Mouse (Mus musculus): ENCODE results near the gene Btbd2.

Btbd2 gene

DNA sequence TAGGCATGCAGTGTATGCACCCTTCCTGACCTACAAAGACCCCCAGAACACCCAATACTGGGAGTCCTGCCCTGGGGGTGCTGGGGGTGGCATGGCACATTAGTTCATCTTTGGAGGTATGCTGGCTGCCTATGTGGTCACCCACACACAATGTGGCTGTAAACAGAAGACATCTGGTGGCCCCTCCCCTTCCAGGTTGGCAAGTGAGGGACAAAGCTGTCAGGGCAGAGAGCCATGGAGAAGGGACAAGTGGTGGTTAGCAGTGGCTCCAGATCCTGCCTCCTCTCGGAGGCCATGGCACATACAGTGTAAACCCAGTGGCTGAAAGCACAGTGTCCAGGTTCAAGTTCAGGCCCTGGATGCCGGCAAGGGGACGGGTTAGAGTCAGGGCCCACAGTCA, 29.7 kb upstream of the Btbd2 start:
- DNase-seq, result no peak

DNA sequence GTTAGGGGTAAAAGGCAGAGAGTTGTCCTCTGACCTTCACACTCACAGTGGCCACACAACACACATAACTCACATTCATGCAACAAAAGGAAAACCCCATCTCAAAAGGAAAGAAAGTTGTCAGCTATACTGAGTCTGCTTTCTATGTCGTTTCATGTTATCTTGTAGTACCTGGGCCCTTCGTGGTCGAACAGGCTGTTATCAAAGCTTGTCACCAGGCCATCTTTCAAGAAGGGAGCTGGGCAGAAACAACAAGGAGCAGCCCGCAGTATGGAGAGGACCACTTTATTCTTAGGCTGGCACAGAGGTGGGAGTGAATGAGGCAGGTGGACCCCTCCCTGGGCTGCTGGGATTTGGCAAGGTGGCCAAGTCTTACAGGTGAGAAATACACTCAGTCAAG, 28.1 kb upstream of the Btbd2 start:
- DNase-seq, result no peak

DNA sequence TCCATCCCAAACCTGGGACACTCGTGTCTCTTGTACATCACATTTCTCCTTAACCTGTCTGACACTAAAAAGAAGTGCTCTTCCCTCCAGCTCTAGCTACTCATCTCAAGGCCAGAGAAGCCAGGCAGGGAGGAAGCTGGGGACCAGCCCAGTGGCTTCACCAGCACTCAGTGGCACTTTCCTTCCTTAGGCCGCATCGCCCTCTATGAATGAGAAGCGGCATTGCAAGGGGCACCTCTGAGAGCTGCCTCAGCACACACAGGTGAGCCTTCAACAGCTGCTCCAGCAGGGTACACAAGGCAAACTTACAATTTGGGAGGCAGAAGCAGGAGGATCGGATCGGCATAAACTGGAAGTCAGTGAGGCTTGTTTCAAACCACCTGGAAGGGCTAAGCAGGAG, 27.3 kb upstream of the Btbd2 start:
- DNase-seq, result peak; percentile 85

DNA sequence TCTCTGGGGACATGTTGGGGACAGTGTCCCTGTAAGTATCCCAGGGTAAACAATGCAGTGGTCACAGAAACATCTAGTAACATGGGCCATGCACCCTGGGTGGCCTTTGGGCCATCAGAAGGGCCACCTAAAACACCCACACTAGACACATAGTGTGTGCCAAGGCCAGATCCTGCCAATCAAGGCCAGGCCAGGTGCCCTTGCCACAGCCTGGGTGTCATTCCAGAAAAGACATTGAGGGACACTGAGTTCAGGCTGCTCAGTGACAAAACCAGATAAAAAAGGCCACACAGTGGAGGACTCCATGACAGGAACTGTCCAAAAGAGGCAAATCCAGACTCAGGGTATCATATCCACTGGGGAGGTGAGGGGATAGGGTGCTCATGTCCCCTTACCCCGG, 26.8 kb upstream of the Btbd2 start:
- no peak for DNase-seq

DNA sequence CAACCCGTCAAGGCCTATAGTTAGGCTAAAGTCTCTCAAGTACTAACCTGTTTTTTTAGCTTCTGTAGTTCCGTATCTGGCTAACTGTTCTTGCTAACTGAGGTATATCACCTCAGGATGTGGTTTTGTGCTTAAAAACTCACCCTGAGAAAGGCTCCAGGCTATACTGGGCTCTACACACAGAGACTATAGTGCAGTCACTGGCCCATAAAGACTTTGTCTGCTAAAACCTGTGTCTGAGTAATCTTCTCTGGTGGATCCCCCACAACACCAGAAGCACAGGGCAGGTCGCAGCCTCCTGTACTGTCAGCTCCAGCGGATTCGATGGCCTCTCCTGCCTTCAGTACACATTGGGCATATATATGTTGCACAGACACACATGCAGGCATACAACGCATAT, 25.1 kb upstream of the Btbd2 start:
- no peak for DNase-seq

DNA sequence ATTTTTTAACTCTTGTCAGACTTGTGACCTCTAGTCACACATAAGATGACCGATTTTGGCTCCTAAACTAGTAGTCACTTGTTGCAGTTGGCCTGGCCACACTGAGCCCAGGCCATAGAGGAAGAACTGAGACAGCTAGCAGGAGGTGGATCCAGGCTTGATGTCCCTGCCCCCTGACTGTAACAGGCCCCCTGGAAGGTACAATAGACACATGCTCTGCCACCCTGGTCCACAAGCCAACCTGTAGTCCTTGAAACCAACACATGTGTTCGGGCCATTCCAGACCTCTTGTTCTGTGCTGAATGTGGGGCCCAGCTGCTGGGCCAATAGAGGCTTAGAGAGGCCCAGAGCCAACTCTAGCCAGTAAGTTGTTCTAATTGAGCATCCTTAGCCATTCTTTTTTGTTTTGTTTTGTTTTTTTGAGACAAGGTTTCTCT, 23.4 kb upstream of the Btbd2 start:
- DNase-seq, result no peak

DNA sequence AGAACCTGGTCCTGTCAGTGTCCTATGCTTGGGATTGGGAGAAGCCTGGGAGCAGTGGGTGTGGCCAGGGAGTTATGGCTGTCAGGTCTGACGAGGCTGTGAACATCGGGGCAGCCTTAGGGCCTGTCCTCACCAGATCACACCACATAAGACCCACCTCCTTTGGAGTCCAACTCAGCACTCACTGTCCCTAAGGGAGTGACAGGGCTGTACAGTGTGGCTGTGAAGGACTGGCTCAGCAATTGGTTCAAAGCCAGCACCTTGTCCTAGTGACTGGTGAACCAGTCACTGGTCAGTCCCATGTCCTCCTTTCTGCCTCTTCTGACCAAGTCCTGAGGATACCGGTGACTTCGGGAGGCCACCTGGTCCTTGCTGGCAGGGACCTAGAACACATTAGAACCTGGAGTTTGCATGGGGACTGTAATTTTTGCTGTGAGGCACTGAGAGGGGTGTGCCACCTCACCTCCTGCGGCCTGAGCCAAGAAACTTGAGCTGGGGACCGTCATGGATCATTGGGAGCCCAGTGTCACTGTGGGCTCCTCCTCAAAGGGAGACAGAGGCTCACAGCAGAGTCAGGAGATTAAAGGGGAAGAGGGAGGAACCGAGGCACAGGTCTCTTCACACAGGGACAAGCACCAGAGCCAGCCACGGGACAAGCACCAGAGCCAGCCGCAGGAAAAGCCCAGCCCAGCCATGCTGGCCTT, 22.8 kb upstream of the Btbd2 start:
- no peak for DNase-seq

DNA sequence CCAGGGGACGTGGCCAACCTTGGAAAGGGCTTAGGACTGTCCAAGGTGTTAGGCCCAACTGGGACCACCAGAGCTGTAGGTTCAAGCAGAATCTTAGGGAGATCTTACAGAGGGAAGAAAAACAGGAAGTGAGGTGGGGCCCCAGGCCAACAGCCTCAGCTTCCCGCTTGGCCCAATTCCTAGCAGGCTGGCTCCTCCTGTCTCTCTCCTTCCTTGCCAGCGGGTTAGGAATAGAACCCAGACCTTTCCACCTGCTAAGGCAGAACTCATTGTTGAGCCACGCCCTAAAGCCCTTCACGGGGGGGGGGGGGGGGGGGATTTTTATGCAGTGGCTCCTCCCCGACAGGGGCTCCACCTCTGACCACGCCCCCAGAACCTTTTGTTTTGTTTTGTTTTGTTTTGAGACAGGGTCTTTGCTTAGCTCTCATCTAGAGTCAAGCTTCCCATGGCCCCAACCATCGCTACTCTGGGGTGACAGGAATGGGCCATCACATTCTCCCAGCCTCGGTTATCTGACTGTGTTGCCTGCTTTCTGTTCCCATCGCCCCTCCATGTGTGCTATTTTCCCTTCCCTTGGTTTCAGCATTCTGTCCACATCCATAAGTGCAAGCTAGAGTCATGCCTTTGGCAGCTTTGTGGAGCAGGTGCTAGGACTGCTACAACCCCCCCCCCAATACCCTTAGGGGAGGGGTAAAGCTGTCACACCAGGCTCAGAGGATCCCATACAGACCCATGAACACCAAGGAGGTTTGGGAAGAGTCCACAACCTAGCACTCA, 21.9 kb upstream of the Btbd2 start:
- DNase-seq, result peak; percentile 81

DNA sequence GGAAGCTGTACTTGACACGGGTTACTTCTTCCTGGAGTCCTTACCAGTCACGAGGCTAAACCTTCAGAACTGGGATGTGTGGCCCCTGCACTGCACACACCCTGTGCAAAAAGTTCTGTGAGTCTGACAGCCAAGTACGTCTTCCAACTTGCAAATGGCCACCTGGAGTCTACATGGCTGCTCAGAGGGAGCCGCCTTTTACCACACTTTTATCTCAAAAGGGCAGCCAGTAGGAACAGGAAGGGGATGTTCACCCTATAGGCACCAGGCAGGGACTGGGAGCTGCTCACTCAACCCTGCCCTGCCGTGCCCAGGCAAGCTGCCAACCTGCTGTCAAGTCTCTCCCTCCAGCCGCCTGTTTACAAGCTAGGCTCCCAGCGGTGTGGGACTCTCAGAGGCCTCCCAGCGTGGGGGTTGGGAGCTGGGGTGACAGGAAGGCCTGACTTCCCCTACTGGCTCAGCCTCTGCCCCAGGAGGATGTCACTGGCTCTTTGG, 21.1 kb upstream of the Btbd2 start, which contains the start of gene Mknk2:
Mknk2 (minus strand) TSS at position 171 of the 495 bp plus-strand sequence.
- peak; percentile 99 for DNase-seq

DNA sequence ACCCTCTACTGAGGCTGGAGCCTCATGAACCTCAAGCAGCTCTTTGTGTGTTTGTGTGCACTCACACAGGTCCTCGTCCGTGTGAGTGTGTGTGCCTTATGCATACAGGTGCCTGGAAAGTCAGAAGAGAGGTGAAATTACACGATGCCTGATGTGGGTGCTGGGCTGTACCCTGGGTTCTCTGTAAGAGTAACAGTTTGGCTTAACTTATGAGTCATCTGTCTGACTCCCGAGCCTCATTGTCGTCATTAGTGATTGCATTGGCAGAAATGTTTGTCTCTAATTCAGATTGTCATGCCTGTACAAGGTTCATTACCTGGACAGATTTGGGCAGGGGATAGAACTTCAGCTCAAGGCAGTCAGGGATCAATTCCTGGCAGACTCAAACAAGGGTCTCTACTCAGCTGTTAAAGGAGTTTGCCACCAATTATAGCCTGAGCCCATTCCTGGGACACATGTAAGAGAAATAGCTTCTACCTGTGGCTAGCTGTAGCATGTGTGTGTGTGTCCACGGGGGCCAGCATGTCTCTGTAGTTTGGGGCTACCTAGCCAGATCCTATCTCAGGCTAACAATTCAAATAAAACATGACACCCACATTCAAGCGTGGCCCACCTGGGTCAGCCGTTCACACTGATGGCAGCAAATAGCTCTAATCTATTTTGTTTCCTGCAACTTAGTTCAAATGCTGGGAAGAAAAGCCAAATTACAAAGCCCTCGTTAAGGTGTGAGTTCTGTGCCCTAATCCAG, 20.4 kb upstream of the Btbd2 start:
- DNase-seq, result no peak

DNA sequence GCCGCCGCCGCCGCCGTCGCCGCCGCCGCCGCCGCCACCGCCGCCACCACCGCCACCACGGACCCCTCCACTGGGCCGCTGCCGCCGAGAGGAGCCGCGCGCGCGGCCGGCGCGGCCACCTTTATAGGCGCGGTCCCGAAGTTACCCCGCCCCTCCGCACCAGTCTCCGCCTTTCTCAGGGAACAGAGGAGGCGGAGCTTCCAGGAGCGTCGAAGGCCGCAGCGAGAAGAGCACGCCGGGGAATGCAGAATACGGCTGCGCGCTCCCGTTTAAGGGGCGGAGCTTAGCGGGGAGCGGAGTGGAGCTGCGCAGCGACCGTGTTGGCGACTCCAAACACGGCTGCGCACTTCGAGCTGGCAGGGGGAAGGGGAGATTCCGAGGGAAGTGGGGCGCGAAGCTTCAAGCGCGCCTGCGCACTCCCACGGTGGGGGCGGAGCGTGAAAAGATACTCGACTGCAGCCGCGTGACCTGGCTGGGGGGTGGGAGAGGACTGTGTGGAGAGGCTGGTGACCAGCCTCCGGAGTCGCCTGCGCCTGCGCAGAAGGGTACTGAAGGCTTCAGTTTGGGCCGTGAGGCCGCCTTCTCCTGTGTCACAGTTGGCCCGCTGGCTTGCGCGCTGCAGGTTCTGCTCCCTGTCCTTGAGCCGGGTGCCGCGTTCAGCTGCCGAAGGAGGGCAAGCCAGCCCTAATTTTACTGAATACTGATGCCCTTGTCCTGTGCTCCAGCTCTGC, 19.5 kb upstream of the Btbd2 start:
- peak; percentile 100 for DNase-seq

DNA sequence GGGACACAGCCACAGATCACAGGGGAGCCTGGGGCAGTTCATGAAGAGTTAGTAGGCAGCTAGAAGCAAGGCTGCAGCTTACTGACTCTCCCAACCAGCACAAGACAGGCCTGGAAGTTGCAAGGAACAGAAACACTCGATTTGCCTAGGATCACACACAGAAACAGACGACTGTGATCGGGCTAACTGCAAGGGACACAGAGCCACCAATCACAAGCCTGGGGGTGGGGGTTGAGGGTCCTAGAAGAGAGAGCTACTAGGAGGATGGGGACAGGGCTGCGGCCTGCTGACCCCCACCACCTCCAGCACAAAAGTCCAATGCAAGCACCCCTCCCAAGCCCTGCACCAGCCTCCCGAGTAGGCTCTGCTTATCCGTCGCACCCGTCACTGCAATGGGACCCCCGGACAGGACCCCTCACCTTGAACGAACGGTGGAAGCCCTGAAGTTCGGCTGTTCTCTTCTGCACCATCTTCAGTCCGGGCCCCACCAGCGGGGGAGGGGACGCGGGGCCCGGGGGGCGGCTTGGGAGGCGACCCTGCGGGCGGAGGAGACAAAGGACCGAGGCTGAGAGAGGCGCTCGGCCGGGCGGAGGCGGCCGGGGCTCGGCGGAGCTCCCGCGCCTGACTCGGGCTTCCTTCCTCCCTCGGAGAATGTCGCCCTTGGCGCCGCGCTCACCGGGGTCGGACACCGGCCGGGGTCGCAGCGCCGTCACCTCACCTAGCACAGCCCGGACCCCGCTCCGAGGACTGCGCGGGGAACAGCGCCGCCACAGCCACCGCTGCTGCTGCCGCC, 18.7 kb upstream of the Btbd2 start:
- DNase-seq, result peak; percentile 42

DNA sequence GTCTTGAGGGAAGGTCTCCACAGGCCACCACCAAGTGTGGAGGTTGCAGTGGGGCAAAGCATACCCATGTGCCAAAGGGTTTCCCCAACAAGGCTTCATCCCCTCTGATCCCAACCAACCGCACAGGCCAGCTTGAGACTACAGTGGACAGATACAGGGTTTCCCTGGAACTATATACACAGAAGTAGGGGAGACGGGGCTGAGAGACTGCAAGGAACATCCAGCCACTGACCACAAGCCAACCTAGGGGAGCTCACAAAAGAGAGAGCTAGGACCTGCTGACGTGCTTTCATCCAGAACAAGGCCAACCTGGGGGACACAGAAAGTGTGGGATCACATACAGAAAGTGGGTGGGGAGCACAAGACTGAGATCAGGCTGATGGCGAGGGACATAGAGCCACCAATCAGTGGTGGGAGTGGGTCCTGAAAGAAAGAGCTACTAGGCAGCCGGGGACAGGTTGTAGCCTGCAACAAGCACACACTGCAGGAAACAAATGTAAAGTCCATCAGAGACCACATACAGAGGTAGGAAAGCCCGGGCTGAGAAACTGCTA, 18.1 kb upstream of the Btbd2 start:
- DNase-seq, result no peak

DNA sequence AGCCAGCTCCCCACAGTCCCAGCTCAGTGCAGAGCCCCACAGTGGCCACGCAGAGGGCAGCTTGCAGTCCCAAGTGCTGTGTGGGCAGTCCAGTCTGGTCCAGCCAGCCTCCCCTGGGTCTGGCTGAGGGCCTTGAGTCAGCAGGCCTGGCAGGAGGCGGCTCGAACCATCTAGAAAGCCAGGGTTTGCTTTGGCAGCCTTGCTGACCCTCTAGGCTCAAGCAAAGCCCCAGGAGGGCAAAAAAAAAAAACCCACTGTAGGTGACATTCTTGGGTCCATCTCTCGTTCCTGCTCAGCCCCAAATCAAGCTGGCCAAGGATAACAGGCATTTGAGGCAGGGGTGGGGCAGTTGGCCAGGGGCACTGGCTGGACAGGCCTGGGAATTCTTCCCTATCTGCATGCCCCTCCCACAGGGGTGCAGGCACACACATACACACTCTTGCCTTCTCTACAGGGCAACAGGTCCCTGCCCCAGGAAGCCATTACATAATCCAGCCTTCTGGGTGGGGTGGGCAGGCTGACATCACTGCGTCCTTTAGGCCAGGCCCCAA, 17.4 kb upstream of the Btbd2 start:
- peak; percentile 59 for DNase-seq

DNA sequence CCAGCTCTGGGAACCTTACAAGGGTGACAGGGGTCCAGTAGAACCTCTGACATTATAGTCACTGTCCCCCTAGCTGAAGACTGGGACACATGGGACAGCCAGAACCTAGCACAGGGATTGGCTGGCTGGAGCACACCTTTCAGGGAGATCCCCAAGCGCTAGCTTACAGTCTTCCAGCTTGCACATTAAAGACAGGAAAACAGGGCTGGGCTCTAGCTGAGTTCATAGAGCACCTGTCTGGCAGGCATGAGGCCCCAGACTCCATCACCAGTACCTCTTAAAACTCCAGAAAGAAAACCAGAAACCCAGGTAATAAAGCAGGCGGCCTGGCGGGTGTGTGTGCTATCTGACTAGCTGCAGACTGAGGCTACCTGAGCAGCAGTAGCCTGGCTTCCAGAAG, 16.8 kb upstream of the Btbd2 start:
- DNase-seq, result no peak

DNA sequence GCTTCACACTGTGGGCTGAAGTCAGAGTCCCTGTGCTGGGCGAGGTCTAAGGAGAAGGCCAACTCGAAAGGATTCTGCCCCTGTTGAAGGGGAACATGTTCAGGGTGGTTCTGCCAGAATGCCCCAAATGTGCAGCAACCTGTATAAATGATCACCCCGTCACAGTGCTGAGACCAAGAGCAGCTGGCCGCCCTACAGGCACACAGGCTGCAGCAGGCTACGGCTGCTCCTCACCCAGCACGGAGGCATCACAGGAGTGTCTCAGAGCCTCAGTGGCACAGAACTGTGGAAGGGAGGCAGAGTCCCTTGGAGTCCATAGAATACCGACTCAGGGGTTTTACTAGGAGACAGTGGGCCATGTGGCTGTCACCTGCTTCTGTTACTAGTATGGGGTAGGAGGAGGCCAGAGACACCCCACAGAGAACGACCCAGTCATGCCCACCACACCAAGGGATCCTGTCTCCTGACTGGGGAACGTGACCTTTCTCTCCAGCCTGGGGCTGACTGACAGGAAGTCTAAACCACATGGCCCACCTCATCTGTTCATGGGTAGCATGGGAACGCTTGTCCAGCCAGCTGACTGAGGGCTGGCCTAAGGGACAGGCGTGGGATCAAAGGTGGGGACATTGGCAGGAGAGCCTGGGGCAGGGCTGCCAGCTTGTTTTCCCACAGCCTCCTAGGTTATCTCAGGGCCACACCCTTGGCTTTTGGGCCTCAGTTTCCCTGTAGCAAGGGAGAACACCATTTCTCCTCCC, 15.2 kb upstream of the Btbd2 start:
- no peak for DNase-seq

DNA sequence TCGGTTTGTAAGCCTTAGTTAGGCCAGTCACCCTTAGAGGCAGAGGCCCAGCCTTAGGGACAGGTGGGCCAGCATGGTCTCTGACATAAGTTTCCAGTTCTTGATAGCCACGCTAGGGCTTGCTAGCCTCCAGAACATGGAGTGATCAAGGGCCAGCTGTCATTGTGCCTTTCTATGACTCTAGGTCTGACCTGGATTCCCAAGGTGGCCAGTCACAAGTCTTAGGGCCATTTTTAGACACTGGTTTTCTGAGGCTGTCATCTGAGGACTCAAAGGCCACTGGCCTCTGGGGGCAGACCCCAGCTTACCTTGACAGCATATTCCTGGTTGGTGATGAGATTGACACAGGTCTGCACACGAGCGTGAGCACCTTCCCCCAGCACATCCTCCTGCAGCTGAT, 14.4 kb upstream of the Btbd2 start:
- DNase-seq, result no peak

DNA sequence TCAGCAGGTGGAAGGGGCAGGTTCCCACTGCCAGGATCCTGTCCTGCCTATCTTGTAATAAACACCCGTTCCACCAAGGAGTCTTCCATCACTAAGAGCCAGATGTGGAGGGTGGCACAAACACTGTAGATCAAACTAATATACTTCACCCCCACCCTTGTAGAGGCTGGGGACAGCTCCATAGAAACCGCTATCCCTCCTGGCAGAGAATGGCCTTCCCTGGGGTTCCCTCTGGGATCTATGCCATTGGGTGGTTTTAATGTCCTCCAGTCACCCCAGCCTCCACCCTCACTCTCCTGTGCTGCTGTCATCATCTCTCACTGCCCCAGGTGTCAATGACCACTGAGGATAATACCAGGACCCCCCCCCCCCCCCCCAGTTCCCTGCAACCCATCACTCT, 13.7 kb upstream of the Btbd2 start:
- no peak for DNase-seq

DNA sequence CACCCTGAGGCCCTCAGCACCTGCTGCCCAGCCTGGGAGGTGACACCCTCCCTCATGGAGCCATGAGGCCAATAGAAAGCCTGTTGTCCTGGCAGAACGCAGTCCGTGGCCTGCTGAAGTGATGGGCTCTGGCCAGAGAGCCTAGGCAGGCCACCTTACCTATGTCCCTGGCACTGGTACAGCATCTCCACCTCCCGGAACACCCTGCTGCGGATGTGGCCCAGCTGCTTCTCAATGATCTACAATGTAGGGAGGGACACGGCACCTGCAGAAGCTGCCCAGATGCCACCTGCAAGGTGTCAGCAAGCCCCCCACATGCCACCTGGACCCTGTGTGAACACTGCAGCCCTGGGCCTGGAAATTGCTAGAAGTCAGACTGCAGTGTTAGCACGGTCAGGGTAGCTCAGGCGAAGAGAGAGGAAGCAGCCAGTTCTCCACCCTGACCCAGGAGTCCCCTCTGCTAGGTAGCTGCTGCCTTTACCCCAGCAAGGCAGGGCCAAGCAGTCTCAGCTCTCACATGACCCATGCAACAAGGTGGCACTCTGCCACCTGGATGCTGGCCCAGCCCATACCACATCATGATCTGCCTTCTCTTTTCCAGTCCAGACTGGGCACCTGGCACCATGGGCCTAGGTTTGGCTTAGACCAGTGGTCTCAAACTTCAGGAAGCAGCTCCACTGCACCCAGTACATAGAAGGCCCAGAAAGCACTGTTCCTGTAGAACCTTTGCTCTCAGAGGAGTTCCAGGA, 13.0 kb upstream of the Btbd2 start:
- DNase-seq, result peak; percentile 73

DNA sequence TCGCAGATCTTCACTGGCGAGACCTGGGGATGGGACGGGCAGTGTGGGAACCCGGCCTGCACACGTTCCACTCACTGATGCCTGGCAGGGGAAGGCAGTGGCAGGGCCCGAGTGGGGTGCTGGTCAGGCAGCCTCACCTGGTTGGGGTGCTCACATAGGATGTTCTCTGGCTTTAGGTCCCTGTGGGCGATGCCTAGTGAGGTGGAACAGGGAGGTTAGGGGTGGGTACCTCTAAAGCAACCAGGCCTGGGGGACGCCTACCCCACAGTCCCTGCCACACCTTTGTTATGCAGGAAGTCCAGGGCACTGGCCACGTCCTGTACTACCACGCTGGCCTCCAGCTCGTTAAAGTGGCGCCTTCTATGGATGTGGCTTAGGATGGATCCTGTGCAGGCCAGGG, 12.1 kb upstream of the Btbd2 start:
- no peak for DNase-seq
